Mouse (Mus musculus): ENCODE measurements around the gene Rxfp3. TPM values are rescaled to one million over a fixed set of nuclear protein-coding genes. Genes with fewer than 3 reads are reported as not detected.

Gene Rxfp3
- polyA plus RNA-seq, 1 experiment from 2014 or later: 0.03 TPM

Other genes starting within 250 kb of the Rxfp3 start
- 3.4 and 4.8 TPM in 2 replicates for gene C1qtnf3, start 85.7 kb downstream of the Rxfp3 start, polyA plus RNA-seq (2015; fragmentation: Nextera tagmentation; extraction: Ambion mirVana)
- 17.0 and 17.6 TPM in 2 replicates for gene Amacr, start 56.2 kb downstream of the Rxfp3 start, polyA plus RNA-seq (2015; fragmentation: Nextera tagmentation; extraction: Ambion mirVana)
- not detected in 2 replicates for gene Slc45a2, start 37.3 kb downstream of the Rxfp3 start, polyA plus RNA-seq (2015; fragmentation: Nextera tagmentation; extraction: Ambion mirVana)
- 2.2 and 2.8 TPM in 2 replicates for gene Adamts12, start 26.8 kb upstream of the Rxfp3 start, polyA plus RNA-seq (2015; fragmentation: Nextera tagmentation; extraction: Ambion mirVana)